Mouse (Mus musculus) olfactory bulb, adult 2 months (tissue): ENCODE measurements around the gene Ankle1.

Source experiments
- CTCF ChIP-seq: fragments of 200-500 bp; IDR thresholded peaks from 2 replicates; pipeline ENCODE4 v1.5.1; 2012; ENCODE audit warnings: low read depth, mild to moderate bottlenecking, low read length, moderate library complexity; ENCODE audit not compliant: insufficient read depth
- POLR2A ChIP-seq: fragments of 200-500 bp; IDR thresholded peaks from 2 replicates; pipeline ENCODE4 v1.6.1; 2012; ENCODE audit warnings: mild to moderate bottlenecking, low read depth, low read length, moderate library complexity; ENCODE audit not compliant: insufficient read depth

GRCm38 (mm10) chr8:71454668-71455067 lies 48.9 kb downstream of the Ankle1 start:
- TF ChIP-seq CTCF = no peak
- no peak for TF ChIP-seq POLR2A
